Mouse (Mus musculus) thymus, adult 18-20 months (tissue): ENCODE data around the gene Zfp618.

Experiments used
- DNase-seq, 2 experiments: peaks; one replicate each; pipeline ENCODE4 v3.0.0; 2022; ENCODE audit warnings: mixed read lengths in 2 of 2

The Zfp618 gene

GRCm38 (mm10) chr4:63033724-63034123 lies 68.4 kb downstream of the Zfp618 start:
- no peak for DNase-seq

DNA sequence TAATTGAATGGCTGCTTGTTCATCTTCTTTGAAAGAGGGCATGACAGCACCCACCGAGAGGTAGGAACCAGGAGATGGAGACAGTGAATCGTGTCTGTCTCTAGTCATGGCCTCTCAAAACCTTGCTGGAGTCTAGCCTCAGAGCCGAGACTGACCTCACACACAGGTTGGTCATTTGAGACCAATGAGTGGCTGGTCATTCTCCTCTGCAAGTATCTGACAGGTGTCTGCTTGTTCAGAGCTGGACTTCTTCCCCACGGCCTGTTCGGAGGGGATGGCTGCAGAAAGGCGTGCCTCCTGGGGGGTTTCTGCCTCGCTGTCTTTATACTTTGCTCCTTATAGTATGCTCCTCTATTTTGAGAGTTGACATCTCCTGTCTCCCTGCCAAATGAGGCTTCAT lies 70.6 kb downstream of the Zfp618 start:
- DNase-seq = no peak

DNA sequence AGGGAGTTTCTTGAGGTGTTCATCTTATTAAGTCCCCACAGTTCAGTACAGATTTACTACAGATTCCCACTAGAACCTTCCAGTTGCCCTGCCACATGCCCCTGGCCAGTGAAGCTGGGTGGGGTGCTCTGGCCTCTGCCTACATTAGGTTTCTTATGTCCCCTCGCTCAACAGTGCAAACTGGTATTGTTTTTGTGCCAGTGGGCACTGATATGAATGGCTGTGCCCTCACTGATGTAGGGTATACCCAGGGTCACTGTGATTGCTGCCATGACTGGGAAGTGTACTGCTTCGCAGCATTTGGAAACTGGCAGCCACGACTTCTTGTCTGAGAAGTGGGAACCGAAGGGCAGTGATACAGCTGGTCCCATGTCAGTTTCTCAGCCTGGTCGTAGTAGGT lies 71.4 kb downstream of the Zfp618 start:
- no peak for DNase-seq

GRCm38 (mm10) chr4:63037555-63037954 lies 72.2 kb downstream of the Zfp618 start:
- DNase-seq = no peak

GRCm38 (mm10) chr4:63038265-63038664 lies 72.9 kb downstream of the Zfp618 start:
- no peak for DNase-seq

GRCm38 (mm10) chr4:63038937-63039336 lies 73.6 kb downstream of the Zfp618 start:
- DNase-seq = no peak

DNA sequence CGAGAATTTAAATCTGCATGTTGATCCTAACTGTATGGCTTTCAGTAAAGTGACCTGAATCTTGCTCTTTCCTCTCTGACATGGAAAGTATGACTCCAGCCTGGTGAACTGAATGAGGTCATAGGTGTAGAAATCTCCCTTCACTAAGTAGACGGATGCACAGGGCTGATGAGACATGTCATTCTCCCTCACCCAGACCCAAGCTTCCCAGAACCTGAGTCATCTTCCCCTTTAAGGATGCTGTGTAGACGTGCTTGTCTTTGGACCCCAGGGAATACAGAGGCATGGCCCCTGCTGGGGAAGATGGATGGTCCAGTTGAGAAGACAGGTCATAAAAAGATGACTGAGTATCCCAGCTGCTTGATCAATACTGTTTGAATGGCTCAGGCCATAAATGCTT lies 83.2 kb downstream of the Zfp618 start:
- no peak for DNase-seq

DNA sequence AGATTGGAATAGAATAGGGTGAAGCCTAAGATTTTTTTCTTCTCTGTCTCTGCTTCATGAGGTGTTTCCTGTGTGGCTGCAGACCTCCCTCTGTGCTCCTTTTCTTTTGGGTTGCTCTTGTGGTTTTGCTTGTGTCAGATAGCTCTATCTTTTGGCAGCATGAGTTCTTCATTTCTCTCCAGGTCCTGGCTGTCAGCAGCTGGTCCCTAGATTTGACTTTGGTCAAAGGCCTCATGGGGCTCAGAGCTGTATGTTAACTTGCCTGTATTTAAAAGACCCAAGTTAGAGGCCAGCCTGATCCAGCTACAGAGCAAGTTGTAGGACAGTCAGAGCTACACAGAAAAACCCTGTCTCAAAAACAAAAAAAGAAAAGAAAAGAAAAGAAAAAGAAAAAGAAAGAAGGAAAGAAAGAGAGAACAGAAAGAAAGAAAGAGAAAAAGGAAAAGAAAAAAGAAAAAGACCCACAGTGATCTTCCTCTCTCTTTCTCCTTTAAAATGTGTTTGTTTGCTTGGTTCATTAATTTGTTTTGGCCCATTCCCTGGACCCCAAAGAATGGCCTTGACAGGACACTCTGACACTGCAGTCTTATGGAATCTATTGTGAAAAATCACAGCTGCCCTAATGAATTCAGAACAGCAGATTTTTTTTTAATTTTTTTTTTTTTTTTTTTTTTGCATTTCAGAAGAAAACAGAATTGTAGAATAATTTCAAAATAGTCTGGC lies 84.4 kb downstream of the Zfp618 start:
- no peak for DNase-seq

DNA sequence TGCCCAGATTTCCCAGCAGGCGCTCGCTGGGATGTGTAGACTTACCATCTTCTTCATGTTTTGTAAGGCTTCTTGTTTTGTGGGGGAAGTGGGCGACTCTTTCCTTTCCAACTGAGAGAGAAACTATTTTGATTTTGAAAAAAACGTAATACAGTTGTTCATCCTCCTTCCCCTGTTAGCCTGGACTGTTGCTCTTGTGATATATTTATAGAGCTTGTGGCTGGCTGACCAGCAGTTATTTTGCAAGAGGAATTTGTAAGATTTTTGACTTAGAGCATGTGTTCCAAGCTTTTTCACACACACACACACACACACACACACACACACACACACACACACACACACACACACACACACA lies 84.9 kb downstream of the Zfp618 start:
- DNase-seq = no peak

DNA sequence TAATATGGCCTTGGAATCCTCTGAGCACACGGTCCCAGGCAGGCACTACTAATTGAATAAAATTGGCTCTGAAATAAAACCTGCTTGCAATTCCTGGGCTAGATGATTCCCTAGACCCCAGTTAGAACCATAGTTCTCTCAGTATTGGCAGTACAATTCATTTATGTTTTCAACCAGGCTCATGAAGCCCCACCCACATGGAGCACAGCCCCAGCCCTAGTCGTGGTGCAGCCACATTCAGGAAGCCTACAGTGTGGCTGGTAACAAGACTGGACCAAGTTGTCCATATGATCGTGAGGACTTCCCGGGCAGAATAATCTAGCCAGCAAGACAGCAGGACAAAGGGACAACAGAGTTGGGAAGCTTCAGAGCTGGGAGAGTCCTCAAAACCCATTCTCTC lies 85.6 kb downstream of the Zfp618 start:
- DNase-seq = no peak

- DNase-seq = no peak
These were observed 86.7 kb downstream of the Zfp618 start for GRCm38 (mm10) chr4:63051940-63052661.

- no peak for DNase-seq
These were observed 87.3 kb downstream of the Zfp618 start for GRCm38 (mm10) chr4:63052662-63053033.

DNA sequence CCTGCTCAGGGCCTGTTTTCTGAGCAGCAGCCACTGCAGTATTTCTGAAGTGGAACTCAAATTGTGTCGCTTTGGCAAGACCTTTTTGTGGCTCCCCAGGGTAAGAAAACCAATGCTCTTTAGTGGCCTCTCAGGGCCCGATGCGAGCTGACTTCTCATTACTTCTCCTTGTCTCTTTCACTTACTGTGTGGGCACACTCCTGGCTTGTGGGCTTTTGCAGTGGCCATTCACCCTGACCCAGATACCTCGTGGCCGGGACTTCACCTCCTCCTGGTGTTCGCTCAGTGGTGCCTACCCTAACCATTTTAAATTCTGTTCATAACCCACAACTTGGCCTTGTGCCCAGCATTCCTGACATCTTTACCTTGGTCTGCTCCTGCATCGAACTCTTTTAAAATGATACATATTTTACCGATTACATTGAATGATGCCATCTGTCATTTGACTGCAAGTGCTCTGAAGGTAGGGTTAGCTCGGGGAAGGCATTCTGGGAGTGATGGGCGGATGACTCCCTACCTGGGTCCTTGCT lies 89.9 kb downstream of the Zfp618 start:
- DNase-seq = no peak

GRCm38 (mm10) chr4:63056641-63057415 lies 91.5 kb downstream of the Zfp618 start:
- no peak for DNase-seq

GRCm38 (mm10) chr4:63057581-63057980 lies 92.2 kb downstream of the Zfp618 start:
- no peak for DNase-seq

DNA sequence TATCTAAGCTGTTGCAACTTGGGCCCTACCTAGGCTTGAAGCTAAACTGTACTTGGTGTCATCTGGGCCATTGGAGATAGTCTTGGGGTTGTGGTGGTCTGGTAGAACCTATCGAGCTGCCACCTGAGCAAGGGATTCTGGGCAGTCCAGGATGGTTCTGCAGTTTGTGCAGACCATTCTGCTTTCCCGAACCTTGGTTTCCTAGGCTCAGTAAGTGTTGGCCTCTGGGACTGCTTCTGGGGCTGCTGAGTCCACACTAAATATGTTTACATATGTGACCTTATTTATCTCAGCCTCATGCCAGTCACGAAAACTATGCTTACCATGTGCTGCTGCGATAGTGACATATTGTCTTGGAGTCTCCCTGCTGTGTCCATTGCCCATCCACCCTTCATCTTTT lies 93.3 kb downstream of the Zfp618 start:
- DNase-seq = no peak

- no peak for DNase-seq
These were observed 95.0 kb downstream of the Zfp618 start for GRCm38 (mm10) chr4:63060358-63060757.

- DNase-seq = no peak
These were observed 96.0 kb downstream of the Zfp618 start for GRCm38 (mm10) chr4:63061411-63061810.

- no peak for DNase-seq
These were observed 98.0 kb downstream of the Zfp618 start for GRCm38 (mm10) chr4:63063360-63063759.

DNA sequence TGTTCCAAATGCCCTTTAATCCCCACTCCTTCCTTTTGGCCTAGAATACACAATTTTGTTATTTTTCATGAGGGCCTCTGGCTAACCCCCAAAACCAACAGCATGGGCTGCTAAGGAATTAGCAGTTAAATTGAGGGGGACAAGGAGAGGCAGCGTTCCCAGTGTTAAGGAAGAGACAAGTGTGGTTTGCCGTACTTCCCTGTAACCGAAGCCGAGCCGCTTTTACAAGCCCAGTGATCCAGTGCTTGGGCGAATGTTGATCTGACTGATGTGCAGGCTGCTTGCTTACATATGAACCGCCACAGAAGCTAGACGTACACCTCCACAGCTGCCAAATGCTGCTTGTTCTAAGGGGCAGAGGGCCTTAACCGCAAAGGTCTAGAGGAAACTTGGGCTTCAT lies 99.5 kb downstream of the Zfp618 start:
- peak in 1 of 2 experiments; percentile 1 for DNase-seq

- no peak for DNase-seq
These were observed 101.4 kb downstream of the Zfp618 start for GRCm38 (mm10) chr4:63066796-63067195.

- no peak for DNase-seq
These were observed 102.4 kb downstream of the Zfp618 start for GRCm38 (mm10) chr4:63067822-63068221.

- DNase-seq = no peak
These were observed 103.3 kb downstream of the Zfp618 start for GRCm38 (mm10) chr4:63068499-63069175.
